Mouse (Mus musculus) stomach, postnatal 0 days (tissue): ENCODE results near the gene Ddrgk1. TPM values are rescaled to one million over a fixed set of nuclear protein-coding genes. Genes with fewer than 3 reads are reported as not detected.
A peak's percentile ranks its signal among the peaks of the same experiment; 100 is the strongest.

ENCODE experiments used
- ATAC-seq: fragments of 200-750 bp; cut with Nextera tagmentation; 2 replicates; pipeline ENCODE4 v1.8.0; 2017; ENCODE audit not compliant: low FRiP score, low TSS enrichment
- DNase-seq: peaks from one replicate; pipeline ENCODE4 v3.0.0-alpha.2; 2016; ENCODE audit warnings: low spot score
- H3K27ac ChIP-seq: fragments of 300-500 bp; sonication (generic); replicated peaks from 2 replicates; pipeline ENCODE4 v1.5.1; 2014; ENCODE audit warnings: mild to moderate bottlenecking, control low read depth
- H3K27me3 ChIP-seq: fragments of 300-500 bp; sonication (generic); 2 replicates; pipeline ENCODE4 v1.6.1; 2014; ENCODE audit warnings: low read length; ENCODE audit not compliant: control insufficient read depth, insufficient read depth
- H3K36me3 ChIP-seq: fragments of 300-500 bp; sonication (generic); 2 replicates; pipeline ENCODE4 v1.6.1; 2014; ENCODE audit warnings: low read length, mixed read lengths; ENCODE audit not compliant: control insufficient read depth, insufficient read depth
- H3K4me1 ChIP-seq: fragments of 300-500 bp; sonication (generic); replicated peaks from 2 replicates; pipeline ENCODE4 v1.6.1; 2014; ENCODE audit warnings: antibody characterized with exemption; ENCODE audit not compliant: control insufficient read depth, insufficient read depth
- H3K4me2 ChIP-seq: fragments of 300-500 bp; sonication (generic); replicated peaks from 2 replicates; pipeline ENCODE4 v1.6.1; 2014; ENCODE audit warnings: low read depth, mild to moderate bottlenecking, control low read depth, moderate library complexity
- H3K4me3 ChIP-seq: fragments of 300-500 bp; sonication (generic); 2 replicates; pipeline ENCODE4 v1.5.1; 2014; ENCODE audit warnings: low read depth, low read length, control low read depth
- H3K9ac ChIP-seq: fragments of 300-500 bp; sonication (generic); 2 replicates; pipeline ENCODE4 v1.6.1; 2014; ENCODE audit warnings: mild to moderate bottlenecking, low read length, control low read depth, mixed read lengths
- H3K9me3 ChIP-seq: fragments of 300-500 bp; sonication (generic); 2 replicates; pipeline ENCODE4 v1.6.1; 2016; ENCODE audit warnings: low read length; ENCODE audit not compliant: control insufficient read depth
- CTCF ChIP-seq: IDR thresholded peaks from 2 replicates; pipeline ENCODE4 v1.5.1; 2016; ENCODE audit warnings: antibody characterized with exemption, low read depth, mild to moderate bottlenecking, moderate library complexity
- EP300 ChIP-seq: optimal IDR thresholded peaks from 2 replicates; pipeline ENCODE3; 2016; ENCODE audit warnings: antibody characterized with exemption
- WGBS: fragments of 180-500 bp; shearing (Covaris S2); extraction: QIAGEN DNeasy Blood & Tissue Kit; methylation state at CpG from one replicate; pipeline ENCODE4 v1.1.7; 2014; 5-methylcytosine and 5-hydroxymethylcytosine counted together
- polyA plus RNA-seq: library from polyadenylated mRNA; unstranded; fragments of >200 nt; fragmentation: Nextera tagmentation; extraction: Ambion mirVana; gene quantifications from 2 replicates; pipeline ENCODE4 v1.2.1, GENCODE M21; 2015

Ddrgk1 gene
- polyA plus RNA-seq, 1 experiment from 2014 or later, result 85.0 TPM

DNA sequence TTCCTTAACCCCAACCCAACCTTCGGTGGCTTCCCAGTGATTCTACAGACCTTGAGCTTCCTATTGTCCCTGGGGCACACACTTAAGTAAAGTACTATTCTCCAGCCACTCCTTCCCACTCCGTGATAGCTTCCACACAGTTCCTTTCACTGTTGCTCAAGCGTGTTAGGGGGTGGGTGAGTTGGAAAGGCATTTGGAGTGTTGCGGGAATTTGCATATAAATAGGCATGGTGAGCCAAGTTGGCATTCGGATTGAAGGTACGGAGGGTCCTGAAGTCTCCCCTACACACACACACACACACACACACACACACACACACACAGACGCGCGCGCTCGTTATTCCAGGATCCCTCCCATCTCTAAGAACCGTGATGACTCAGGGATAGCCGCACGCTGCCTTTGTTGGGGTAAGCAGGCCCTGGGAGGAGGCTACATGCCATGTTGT is 33.4 kb upstream of the Ddrgk1 start:
- 3% methylated on average over 14 of the region's 14 CpGs for WGBS
- no peaks in the 10 kb centered on the region for H3K36me3 ChIP-seq
- no peaks in the 10 kb centered on the region for H3K9me3 ChIP-seq
- no peaks in the 10 kb centered on the region for H3K27me3 ChIP-seq
- peak overlapping the region; percentile 55 for H3K4me3 ChIP-seq
- peak overlapping the region; percentile 55; the same call in 1 of the 2 replicates for H3K9ac ChIP-seq
- DNase-seq (peak; percentile 25), ATAC-seq (peak; percentile 26; the same call in 1 of the 2 replicates)
- H3K4me1 ChIP-seq, result 0 out of 2 replicates have a peak, but pooled peaks cover 2% of the 10 kb centered on the region
- no peak overlapping the region for H3K27ac ChIP-seq
- TF ChIP-seq EP300 (no peak), CTCF (no peak)
- peak overlapping the region; percentile 100 for H3K4me2 ChIP-seq

DNA sequence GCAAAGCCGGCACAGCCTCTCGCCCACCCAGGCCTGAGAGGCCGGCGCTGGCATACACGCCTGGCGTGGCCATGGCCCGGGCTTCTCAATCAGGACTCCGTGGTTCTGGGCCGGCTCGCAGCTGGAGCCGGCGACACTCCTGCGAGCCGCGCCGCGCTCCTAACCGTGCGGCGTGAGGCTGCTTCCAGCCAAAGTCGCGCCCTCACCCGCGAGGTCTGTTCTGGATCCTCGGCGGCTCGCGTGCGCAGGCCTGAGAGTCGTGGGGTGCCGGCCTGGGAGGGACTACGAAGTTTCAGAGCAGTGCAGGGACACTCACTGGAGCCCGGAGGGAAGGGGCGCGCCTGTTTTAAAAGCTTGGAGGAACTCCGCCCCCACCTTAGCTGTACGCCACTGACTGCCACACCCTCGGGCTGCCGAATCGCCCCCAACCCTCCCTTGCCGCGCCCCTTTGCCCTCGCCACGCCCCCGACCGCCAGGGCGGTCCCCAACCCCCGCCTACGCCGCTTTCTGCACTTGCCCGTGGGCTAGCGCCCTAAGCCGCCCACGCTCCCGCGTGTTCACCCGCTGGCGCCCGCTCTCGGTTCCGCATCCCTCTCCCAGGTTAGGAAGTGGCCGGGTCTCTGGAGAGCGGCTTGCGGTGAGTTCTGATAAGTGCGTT is 32.8 kb upstream of the Ddrgk1 start, which contains the start of gene Slc4a11:
Gene Slc4a11, minus strand, starts transcription at position 367 of the 658 bp plus-strand sequence.
- H3K4me3 ChIP-seq, result peak within 1 kb of the TSS; percentile 55
- ATAC-seq (peak; percentile 57), DNase-seq (peak; percentile 66)
- no peak within 1 kb of the TSS for H3K27ac ChIP-seq
- H3K4me2 ChIP-seq, result peak within 1 kb of the TSS; percentile 100
- H3K9ac ChIP-seq, result peak within 1 kb of the TSS; percentile 55
- H3K36me3 ChIP-seq, result no peaks in the 10 kb centered on the region
- under 1% methylated on average over 60 of the region's 65 CpGs for WGBS
- H3K9me3 ChIP-seq, result no peaks in the 10 kb centered on the region
- H3K27me3 ChIP-seq, result no peaks in the 10 kb centered on the region
- TF ChIP-seq EP300, result no peak
- no peak for TF ChIP-seq CTCF
- H3K4me1 ChIP-seq, result 0 out of 2 replicates have a peak, but pooled peaks cover 2% of the 10 kb centered on the region

DNA sequence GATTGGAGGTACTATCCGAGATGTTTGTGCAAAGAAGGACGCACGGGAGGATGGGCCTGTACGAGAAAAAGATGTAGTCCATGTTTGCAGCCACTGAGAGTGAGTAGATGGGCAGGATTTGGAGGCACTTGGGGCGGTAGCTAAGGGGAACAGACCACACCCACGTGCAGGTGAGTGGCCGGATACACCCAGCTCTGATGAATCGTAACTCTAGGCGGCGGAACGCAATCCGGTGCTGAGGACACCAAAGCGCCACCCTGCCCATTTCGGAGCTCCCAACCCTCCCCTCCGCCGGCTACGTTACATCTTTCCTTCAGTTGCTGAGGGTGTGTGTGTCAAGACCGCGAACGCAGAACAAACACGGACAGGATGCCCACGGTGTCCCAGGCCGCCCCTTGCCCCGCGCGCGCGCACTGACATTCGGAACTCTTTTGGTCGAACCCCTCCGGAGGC is 32.3 kb upstream of the Ddrgk1 start:
- Histone ChIP-seq H3K36me3 (no peaks in the 10 kb centered on the region), H3K9ac (peak overlapping the region; percentile 55), H3K27ac (no peak overlapping the region), H3K9me3 (no peaks in the 10 kb centered on the region), H3K27me3 (no peaks in the 10 kb centered on the region), H3K4me2 (peak overlapping the region; percentile 100), H3K4me3 (peak overlapping the region; percentile 55), H3K4me1 (0 out of 2 replicates have a peak, but pooled peaks cover 2% of the 10 kb centered on the region)
- WGBS, result 1% methylated on average over 31 of the region's 31 CpGs
- DNase-seq (peak; percentile 55), ATAC-seq (peak; percentile 38)
- no peak for TF ChIP-seq EP300
- no peak for TF ChIP-seq CTCF

DNA sequence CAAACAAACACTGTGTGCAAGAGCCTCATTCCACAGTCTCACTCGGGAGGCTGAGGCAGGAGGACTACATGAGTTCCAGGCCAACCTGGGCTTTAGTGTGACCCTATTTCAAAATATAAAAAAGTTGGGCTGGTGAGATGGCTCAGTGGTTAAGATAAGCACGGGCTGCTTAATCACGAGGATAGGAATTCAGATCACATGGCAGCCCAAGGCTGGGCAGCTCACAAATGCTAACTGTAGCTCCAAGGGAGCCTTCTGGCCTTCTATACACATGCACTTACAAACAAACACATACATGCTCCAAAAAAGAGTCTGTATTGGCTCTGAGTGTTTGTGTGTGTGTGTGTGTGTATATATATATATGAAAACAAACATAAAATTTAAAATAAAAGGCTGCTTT is 29.1 kb upstream of the Ddrgk1 start:
- no peak for TF ChIP-seq CTCF
- TF ChIP-seq EP300, result no peak
- Histone ChIP-seq H3K4me3 (no peak overlapping the region), H3K9ac (no peak overlapping the region), H3K9me3 (no peaks in the 10 kb centered on the region), H3K4me1 (0 out of 2 replicates have a peak, but pooled peaks cover 2% of the 10 kb centered on the region), H3K27ac (no peak overlapping the region), H3K27me3 (no peaks in the 10 kb centered on the region), H3K4me2 (no peak overlapping the region), H3K36me3 (no peaks in the 10 kb centered on the region)
- WGBS, result 50% methylated on average over 3 of the region's 3 CpGs
- ATAC-seq, result no peak
- DNase-seq, result no peak

DNA sequence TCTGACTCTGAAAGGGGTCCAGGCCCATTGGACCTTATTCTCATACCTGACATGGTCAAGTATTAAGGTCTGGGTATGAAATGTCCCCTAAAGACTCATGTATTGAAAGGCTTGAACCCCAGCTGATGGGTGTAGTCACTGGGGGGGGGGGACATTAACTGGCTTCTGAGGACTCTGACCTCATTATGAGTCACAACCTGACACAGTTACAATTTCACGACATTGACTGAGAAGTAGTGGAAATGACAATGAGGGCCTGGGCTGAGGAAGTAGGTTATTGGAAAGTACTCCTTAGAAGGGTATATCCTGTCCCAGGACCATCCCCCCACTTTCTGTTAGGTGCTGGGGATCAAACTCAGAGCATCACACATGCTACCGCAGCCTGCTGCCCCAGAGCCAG is 24.6 kb upstream of the Ddrgk1 start:
- no peak overlapping the region for H3K9ac ChIP-seq
- no peak overlapping the region for H3K27ac ChIP-seq
- no peak overlapping the region for H3K4me3 ChIP-seq
- no peak for ATAC-seq
- no peak for TF ChIP-seq CTCF
- TF ChIP-seq EP300, result no peak
- 56% methylated on average over 2 of the region's 2 CpGs for WGBS
- no peaks in the 10 kb centered on the region for H3K9me3 ChIP-seq
- 0 out of 2 replicates have a peak, but pooled peaks cover 3% of the 10 kb centered on the region for H3K36me3 ChIP-seq
- no peaks in the 10 kb centered on the region for H3K4me1 ChIP-seq
- no peak for DNase-seq
- no peaks in the 10 kb centered on the region for H3K27me3 ChIP-seq
- H3K4me2 ChIP-seq, result no peak overlapping the region

DNA sequence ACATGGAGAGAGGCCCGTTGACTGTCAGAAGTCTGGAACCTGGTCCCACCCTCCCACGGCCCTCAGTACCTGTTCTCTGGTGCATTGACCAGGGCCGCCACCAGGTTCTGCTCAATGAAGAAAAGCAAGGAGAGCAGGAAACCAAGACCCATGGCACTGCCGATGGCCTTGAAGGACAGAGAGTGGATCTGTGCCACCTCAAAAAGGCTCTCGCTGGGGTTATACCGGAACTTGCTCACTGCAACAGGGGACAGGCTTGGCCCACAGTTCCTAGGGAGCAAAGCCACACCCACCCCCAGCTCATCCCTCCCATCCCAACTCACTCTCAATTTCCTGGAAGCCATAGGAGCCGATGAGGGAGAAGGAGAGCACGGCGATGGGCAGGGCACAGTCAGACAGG is 21.0 kb upstream of the Ddrgk1 start:
- H3K9me3 ChIP-seq, result no peaks in the 10 kb centered on the region
- H3K36me3 ChIP-seq, result 0 out of 2 replicates have a peak, but pooled peaks cover 3% of the 10 kb centered on the region
- H3K27ac ChIP-seq, result no peak overlapping the region
- no peak overlapping the region for H3K4me2 ChIP-seq
- ATAC-seq, result no peak
- H3K9ac ChIP-seq, result no peak overlapping the region
- H3K27me3 ChIP-seq, result no peaks in the 10 kb centered on the region
- TF ChIP-seq CTCF, result no peak
- TF ChIP-seq EP300, result no peak
- no peaks in the 10 kb centered on the region for H3K4me1 ChIP-seq
- H3K4me3 ChIP-seq, result no peak overlapping the region
- 85% methylated on average over 9 of the region's 9 CpGs for WGBS
- no peak for DNase-seq
